Mouse (Mus musculus): ENCODE measurements around the gene Epb41l4b. TPM values are rescaled to one million over a fixed set of nuclear protein-coding genes. Genes with fewer than 3 reads are reported as not detected.
A peak's percentile ranks its signal among the peaks of the same experiment; 100 is the strongest.

Epb41l4b gene
- polyA plus RNA-seq, 1 experiment, result 5.0 TPM

DNA sequence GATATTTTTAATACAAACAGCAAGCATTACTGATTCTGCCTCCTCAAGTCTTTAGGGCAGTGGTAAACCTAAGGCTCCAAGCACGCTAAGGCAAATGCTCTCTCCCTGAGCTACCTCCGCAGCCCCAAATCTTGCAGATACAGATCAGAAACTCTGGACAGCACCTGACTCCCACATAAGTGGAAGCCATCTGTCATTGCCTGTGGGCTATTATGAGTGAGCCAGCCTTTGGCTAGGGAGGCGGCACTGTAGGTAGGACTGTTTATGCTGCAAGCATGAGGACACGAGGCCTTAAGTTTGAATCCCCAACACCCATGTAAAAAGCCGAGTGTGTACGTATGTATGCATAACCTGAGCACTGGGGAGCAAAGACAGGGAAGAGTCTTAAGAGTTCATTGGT lies 179.6 kb downstream of the Epb41l4b start:
- Histone ChIP-seq H3K27ac (ENCODE audit: insufficient read depth, low read length) (no peak overlapping the region), H3K4me1 (ENCODE audit: control insufficient read depth, insufficient read depth, low read length) (no peaks in the 10 kb centered on the region), H3K4me3 (ENCODE audit: insufficient read depth, low read length) (no peak overlapping the region)
- TF ChIP-seq CTCF (IDR thresholded peaks at IDR 0.05; ENCODE audit: borderline replicate concordance, insufficient read depth, low read length) (no peak), POLR2A (IDR thresholded peaks at IDR 0.05; ENCODE audit: low read depth, low read length) (no peak)

DNA sequence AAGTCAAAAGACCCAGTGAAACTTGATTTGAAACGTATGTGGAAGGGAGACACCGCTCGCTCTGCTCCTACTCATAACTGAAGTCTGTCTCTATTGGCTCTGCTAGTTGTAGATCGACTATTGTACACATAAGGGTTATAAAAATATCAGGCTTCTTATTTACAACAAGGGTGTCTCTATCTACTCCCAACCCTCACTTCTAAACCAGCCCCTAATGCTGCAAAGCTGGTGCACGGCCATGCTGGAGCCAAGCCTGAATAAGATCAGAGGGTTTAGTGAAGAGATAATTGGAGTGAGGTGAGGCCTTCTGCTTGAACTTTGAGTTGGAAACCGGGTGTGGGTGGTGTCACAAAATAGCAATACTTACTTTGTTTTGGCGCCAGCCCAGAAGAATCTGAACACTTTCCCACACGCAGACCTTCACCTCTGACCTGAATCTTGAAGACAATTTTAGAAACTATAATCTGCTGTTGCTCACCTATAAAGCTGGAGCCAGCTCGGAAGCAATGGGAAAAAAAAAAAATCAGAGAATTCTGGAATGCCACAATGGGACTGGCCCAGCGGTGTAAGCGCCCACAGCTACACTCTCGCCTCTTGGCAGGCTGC lies 181.8 kb downstream of the Epb41l4b start:
- no peaks in the 10 kb centered on the region for H3K4me1 ChIP-seq (ENCODE audit: control insufficient read depth, insufficient read depth, low read length)
- H3K4me3 ChIP-seq (ENCODE audit: insufficient read depth, low read length), result no peak overlapping the region
- no peak overlapping the region for H3K27ac ChIP-seq (ENCODE audit: insufficient read depth, low read length)
- no peak for TF ChIP-seq POLR2A (IDR thresholded peaks at IDR 0.05; ENCODE audit: low read depth, low read length)
- TF ChIP-seq CTCF (IDR thresholded peaks at IDR 0.05; ENCODE audit: borderline replicate concordance, insufficient read depth, low read length), result no peak

DNA sequence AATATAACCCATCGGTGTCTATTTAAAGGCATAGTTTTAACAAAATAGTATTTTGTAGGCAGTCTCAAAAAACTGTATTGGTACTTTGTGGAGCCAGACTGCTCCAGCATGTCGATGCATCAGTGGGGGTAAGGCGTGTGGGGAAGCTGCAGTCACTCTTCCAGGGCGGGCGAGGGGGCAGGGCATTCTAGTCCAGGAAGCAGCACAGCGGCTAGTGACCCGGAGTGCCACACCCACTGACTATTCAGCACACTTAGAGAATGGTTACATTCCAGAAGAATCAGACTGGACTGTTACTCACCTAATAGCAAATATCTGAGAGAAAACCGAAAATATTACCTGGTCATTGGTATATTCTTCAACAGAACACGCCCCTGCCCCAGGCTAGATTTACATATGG lies 185.7 kb downstream of the Epb41l4b start:
- TF ChIP-seq CTCF (IDR thresholded peaks at IDR 0.05; ENCODE audit: borderline replicate concordance, insufficient read depth, low read length), result no peak
- no peak for TF ChIP-seq POLR2A (IDR thresholded peaks at IDR 0.05; ENCODE audit: low read depth, low read length)
- H3K4me3 ChIP-seq (ENCODE audit: insufficient read depth, low read length), result no peak overlapping the region
- no peak overlapping the region for H3K27ac ChIP-seq (ENCODE audit: insufficient read depth, low read length)
- H3K4me1 ChIP-seq (ENCODE audit: control insufficient read depth, insufficient read depth, low read length), result no peaks in the 10 kb centered on the region

DNA sequence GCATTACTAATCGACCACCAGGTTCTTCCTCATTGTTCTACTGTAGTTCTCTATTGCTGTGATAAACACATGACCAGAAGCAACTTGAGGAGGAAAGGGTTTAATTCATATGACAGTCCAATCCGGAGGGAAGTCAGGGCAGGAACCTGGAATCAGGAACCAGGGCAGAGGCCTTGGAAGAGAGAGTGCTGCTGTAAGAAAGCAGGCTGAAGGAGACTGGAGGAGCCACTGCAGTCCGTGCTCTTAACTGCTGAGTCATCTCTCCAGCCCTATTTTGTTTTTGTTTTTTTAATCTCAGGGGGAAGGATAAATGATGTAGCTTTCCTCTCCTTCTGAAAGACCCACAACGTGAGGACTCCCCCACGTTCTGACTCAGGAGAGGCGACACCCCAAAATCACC lies 190.0 kb downstream of the Epb41l4b start:
- Histone ChIP-seq H3K4me1 (ENCODE audit: control insufficient read depth, insufficient read depth, low read length) (no peaks in the 10 kb centered on the region), H3K27ac (ENCODE audit: insufficient read depth, low read length) (no peak overlapping the region)
- TF ChIP-seq POLR2A (IDR thresholded peaks at IDR 0.05; ENCODE audit: low read depth, low read length), result no peak
- no peak for TF ChIP-seq CTCF (IDR thresholded peaks at IDR 0.05; ENCODE audit: borderline replicate concordance, insufficient read depth, low read length)

DNA sequence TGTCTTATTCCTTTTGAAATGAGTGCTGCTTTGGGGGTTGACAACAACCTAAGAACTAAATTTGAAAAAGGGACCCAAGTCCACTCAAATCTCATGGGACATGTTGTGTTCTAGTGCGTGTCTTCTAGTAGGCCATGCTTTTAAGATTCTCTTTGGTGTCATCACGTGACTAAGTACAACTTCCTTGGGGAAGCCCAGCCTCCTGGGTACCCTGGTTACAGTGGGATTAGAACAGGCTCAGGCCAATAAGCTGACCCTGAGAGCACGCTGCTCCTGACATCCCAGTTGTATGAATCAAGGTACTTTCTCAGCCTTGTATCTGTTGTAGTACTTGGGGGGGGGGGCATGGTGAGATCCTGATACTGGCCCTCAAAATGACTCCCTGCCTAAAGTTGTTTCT lies 191.5 kb downstream of the Epb41l4b start:
- no peak overlapping the region for H3K4me3 ChIP-seq (ENCODE audit: insufficient read depth, low read length)
- TF ChIP-seq CTCF (IDR thresholded peaks at IDR 0.05; ENCODE audit: borderline replicate concordance, insufficient read depth, low read length), result no peak
- no peak for TF ChIP-seq POLR2A (IDR thresholded peaks at IDR 0.05; ENCODE audit: low read depth, low read length)
- no peak overlapping the region for H3K27ac ChIP-seq (ENCODE audit: insufficient read depth, low read length)
- H3K4me1 ChIP-seq (ENCODE audit: control insufficient read depth, insufficient read depth, low read length), result no peaks in the 10 kb centered on the region

More for the DNA sequence above, 190.0 kb downstream of the Epb41l4b start:
- H3K4me3 ChIP-seq (ENCODE audit: insufficient read depth, low read length), result no peak overlapping the region

DNA sequence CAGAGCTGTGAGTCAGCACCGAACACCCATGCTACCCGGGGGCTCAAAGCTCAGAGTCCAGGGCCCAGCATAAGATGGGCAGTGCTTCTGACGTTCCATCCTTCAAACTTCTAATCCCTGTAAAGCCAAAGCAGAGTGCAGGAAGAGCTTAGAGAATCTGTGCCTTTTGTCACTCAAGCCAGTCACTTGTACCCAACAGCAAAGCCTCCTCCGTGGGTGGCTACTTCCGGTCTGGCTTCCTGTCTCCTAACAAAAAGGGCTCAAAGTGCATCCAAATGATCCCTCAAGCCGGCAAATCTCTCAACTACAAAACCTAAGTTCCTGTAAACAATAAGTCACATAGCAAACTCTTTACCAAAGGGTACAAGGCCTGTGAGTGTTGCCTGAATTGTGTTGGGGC lies 193.7 kb downstream of the Epb41l4b start:
- TF ChIP-seq CTCF (IDR thresholded peaks at IDR 0.05; ENCODE audit: borderline replicate concordance, insufficient read depth, low read length) (no peak), POLR2A (IDR thresholded peaks at IDR 0.05; ENCODE audit: low read depth, low read length) (no peak)
- H3K4me1 ChIP-seq (ENCODE audit: control insufficient read depth, insufficient read depth, low read length), result peaks cover 3% of the 10 kb centered on the region; the same call in 1 of the 2 replicates
- H3K27ac ChIP-seq (ENCODE audit: insufficient read depth, low read length), result no peak overlapping the region
- H3K4me3 ChIP-seq (ENCODE audit: insufficient read depth, low read length), result no peak overlapping the region

DNA sequence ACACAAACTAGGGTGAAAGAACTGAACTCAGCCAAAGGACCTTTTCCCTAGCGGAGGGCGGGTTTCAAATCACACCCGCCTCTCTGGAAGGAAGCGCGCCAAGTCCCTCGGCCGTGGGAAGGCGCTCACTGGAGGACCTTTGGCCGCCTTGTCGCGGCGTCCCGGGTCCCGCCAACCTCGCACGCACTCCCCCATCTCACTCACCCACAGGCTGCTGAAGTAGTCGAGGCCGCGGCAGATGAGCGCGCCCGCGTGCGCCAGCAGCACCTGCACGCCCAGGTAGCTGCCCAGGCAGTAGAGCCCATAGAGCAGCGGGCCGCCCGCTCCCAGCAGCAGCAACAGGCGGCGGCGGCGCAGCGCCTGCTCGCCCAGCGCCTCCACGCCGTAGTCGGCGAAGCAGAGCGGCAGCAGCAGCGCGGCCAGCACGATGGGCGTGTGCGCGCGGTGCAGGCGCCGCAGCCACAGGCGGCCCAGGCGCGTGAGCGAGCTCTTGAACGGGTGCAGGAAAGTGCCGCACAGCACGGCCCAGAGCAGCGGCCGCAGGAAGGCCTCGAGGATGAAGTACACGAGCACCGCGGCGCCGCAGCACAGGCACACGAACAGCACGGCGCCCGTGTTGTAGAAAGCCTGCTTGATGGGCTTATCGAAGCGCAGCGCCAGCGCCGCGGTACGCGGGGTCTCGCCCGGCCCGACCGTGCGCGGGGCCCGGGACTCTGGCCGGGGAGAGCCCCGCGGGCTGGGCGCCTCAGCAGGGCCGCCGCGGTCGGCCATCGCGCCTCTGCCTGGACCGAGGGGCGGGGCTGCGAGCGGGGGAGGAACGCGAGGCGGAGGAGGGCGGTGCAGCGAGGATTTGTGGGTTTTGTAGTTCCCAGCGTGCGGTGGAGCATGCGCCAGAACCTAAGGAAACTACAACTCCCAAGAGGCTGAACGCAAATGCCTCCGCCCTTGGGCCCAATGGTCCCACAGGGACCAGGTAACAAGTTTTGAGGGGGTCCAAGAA lies 196.3 kb downstream of the Epb41l4b start, which contains the start of gene Tmem245:
Gene Tmem245, minus strand, starts transcription at position 797 of the 1,000 bp plus-strand sequence.
- H3K4me1 ChIP-seq (ENCODE audit: control insufficient read depth, insufficient read depth, low read length), result peaks cover 10% of the 10 kb centered on the region
- TF ChIP-seq CTCF (IDR thresholded peaks at IDR 0.05; ENCODE audit: borderline replicate concordance, insufficient read depth, low read length) (no peak), POLR2A (IDR thresholded peaks at IDR 0.05; ENCODE audit: low read depth, low read length) (peak; percentile 62)

DNA sequence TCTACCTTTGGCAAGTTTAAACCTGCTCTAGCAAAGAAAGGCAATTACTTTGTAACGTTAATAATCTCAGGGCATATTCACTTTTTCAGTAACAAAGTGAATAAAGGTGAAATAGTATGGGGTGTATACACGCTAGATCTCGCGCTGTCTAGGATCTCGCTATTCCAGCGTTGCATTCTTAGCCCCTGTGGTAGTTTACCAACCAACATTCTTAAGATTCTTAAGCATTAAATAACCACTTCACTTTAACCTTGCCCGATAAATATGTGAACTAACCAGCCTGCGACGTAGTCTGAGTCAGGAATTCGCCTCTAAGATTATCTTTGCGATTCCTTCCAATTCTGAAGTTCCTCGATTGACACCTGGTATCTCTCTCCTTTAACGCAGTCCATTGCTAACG lies 197.1 kb downstream of the Epb41l4b start:
- Histone ChIP-seq H3K4me1 (ENCODE audit: control insufficient read depth, insufficient read depth, low read length) (peaks cover 10% of the 10 kb centered on the region), H3K4me3 (ENCODE audit: insufficient read depth, low read length) (peak overlapping the region; percentile 83), H3K27ac (ENCODE audit: insufficient read depth, low read length) (peak overlapping the region; percentile 15; the same call in 1 of the 2 replicates)
- TF ChIP-seq POLR2A (IDR thresholded peaks at IDR 0.05; ENCODE audit: low read depth, low read length) (no peak), CTCF (IDR thresholded peaks at IDR 0.05; ENCODE audit: borderline replicate concordance, insufficient read depth, low read length) (no peak)

More for the DNA sequence above, 196.3 kb downstream of the Epb41l4b start, which contains the start of gene Tmem245:
- Histone ChIP-seq H3K4me3 (ENCODE audit: insufficient read depth, low read length) (peak within 1 kb of the TSS; percentile 83), H3K27ac (ENCODE audit: insufficient read depth, low read length) (peak within 1 kb of the TSS; percentile 28; the same call in 1 of the 2 replicates)

DNA sequence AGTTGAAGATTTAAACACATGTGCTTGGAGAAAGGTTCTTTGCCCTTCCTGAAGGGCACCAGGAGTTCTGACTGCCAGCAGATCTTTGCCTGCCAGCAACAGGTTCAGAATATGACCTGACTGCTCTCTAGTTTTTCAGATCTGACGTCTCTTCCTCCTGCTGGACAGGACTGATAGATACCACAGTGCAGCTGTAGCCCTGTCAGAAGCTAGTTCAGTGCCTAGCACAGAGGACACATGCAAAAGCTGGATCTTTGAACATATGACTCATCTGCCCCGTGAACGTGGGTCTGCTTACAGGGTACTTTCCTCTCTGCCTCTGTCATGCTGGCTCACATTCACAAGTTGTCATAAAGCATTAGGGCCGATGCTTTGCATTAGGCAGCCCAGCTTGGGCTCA lies 199.0 kb downstream of the Epb41l4b start:
- H3K27ac ChIP-seq (ENCODE audit: insufficient read depth, low read length), result no peak overlapping the region
- TF ChIP-seq POLR2A (IDR thresholded peaks at IDR 0.05; ENCODE audit: low read depth, low read length) (no peak), CTCF (IDR thresholded peaks at IDR 0.05; ENCODE audit: borderline replicate concordance, insufficient read depth, low read length) (no peak)
- peaks cover 11% of the 10 kb centered on the region for H3K4me1 ChIP-seq (ENCODE audit: control insufficient read depth, insufficient read depth, low read length)
- H3K4me3 ChIP-seq (ENCODE audit: insufficient read depth, low read length), result no peak overlapping the region
